In genomic region chr4:55651051-55651763, GRCm38 (mm10) we compare ENCODE assay signal across 8 mouse cellular contexts.
DNase-seq lines count a peak whose midpoint lies in the region; ATAC-seq and TF ChIP-seq lines count a peak whose summit lies in the region.

No protein-coding gene starts in this region.

- H3K9me3 ChIP-seq in hindbrain, postnatal 0 days (ENCODE audit: low read length): no peaks in the 10 kb centered on the region

- H3K9ac ChIP-seq in hindbrain, postnatal 0 days (replicated peaks; ENCODE audit: low read length): peak overlapping the region; percentile 79

- peak overlapping the region; percentile 56 for H3K4me3 ChIP-seq in hindbrain, postnatal 0 days (ENCODE audit: low read length)
- peak overlapping the region; percentile 34 for H3K4me3 ChIP-seq in macrophage (ENCODE audit: inconsistent target)

- DNase-seq in R1 (ENCODE audit: low read depth, low spot score): peak; percentile 41
- peak; percentile 46 to 68 for DNase-seq in cerebellum, postnatal 4 days (ENCODE audit: low spot score in 2 of 2)
- peak; percentile 89 to 90 for DNase-seq in gastrocnemius, adult 8-10 months (ENCODE audit: low spot score in 2 of 2)
- DNase-seq in hindbrain, postnatal 0 days (ENCODE audit: low spot score): peak; percentile 90
- DNase-seq in left cerebral cortex, adult 8-10 months (ENCODE audit: low spot score in 2 of 2): peak; percentile 64 to 82
- peak; percentile 58 for DNase-seq in retina, postnatal 7 days (ENCODE audit: low read depth, low spot score)
- peak; percentile 44 for DNase-seq in thymus, postnatal 4 days

- no peaks in the 10 kb centered on the region for H3K27me3 ChIP-seq in hindbrain, postnatal 0 days (ENCODE audit: insufficient read depth, low read length)

- TF ChIP-seq CTCF in hindbrain, postnatal 0 days (IDR thresholded peaks at IDR 0.05; ENCODE audit: low read depth): peak; percentile 61

- peaks cover 7% of the 10 kb centered on the region; the same call in 1 of the 2 replicates for H3K4me1 ChIP-seq in hindbrain, postnatal 0 days (ENCODE audit: insufficient read depth, low read length)

- H3K79me2 ChIP-seq in macrophage (ENCODE audit: inconsistent target): no peaks in the 10 kb centered on the region

- peak overlapping the region; percentile 90 for H3K27ac ChIP-seq in hindbrain, postnatal 0 days
- peak overlapping the region; percentile 78 for H3K27ac ChIP-seq in macrophage

- H3K4me2 ChIP-seq in hindbrain, postnatal 0 days (ENCODE audit: low read depth, low read length): peak overlapping the region; percentile 77

- ATAC-seq in hindbrain, postnatal 0 days: peak; percentile 96

- H3K36me3 ChIP-seq in hindbrain, postnatal 0 days (ENCODE audit: insufficient read depth, low read length): no peaks in the 10 kb centered on the region
- H3K36me3 ChIP-seq in macrophage (ENCODE audit: inconsistent target): no peaks in the 10 kb centered on the region

- under 1% methylated on average over 55 of the region's 56 CpGs for WGBS in hindbrain, postnatal 0 days
- under 1% methylated on average over 56 of the region's 56 CpGs for WGBS in macrophage (ENCODE audit: missing documents)

Comparison
In these comparisons a context has a peak if more than half of its experiments do, and no peak if none do; other contexts are left out.
1. Peak in every context shown above with its lines: DNase-seq, ATAC-seq, H3K4me3 ChIP-seq and H3K27ac ChIP-seq.